Mouse (Mus musculus) granulocyte monocyte progenitor cell, adult 5-6 weeks (primary cell): ENCODE measurements around the gene Irx4. TPM values are rescaled to one million over a fixed set of nuclear protein-coding genes. Genes with fewer than 3 reads are reported as not detected.

Source experiments
- ATAC-seq: replicated peaks from 2 replicates; pipeline ENCODE4 v1.8.0; 2016; ENCODE audit warnings: mild to moderate bottlenecking, moderate TSS enrichment, inconsistent platforms; ENCODE audit not compliant: poor library complexity, severe bottlenecking
- total RNA-seq, 2 experiments: library from RNA; stranded (forward) in 1 of 2; stranded (reverse) in 1 of 2; fragments of 200-712, 200-1000 nt in 1 of 2; fragments of >200 nt in 1 of 2; fragmentation: Nextera tagmentation in 1 of 2; gene quantifications; 2 replicates each; pipeline ENCODE4 v1.2.3; 2014 to 2017

Irx4 gene
- total RNA-seq, 2 experiments from 2014 or later = not detected

DNA sequence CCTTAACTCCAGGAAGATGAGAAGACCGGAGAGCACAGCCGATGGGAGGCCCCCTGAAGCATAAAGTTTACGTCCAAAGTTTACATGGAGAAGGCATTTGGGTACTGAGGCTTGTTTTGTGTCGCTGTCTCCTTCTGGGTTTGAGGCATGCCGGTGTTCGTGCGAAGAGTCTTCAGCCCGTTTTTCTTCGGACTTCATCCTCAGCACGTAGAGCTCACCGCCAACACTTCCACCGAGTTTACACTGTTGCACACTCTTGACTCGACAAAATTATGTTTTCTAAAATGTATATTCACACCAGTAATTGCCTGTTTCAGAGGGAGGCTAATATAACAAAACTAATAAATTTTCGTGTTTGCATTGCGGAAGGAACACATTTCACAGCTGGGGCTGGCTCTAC lies 9.0 kb downstream of the Irx4 start:
- ATAC-seq = no peak

GRCm38 (mm10) chr13:73269891-73270290 lies 9.6 kb downstream of the Irx4 start:
- no peak for ATAC-seq

- no peak for ATAC-seq
These were observed 10.3 kb downstream of the Irx4 start for GRCm38 (mm10) chr13:73270451-73271081.

- no peak; the same call in 1 of the 2 replicates for ATAC-seq
These were observed 11.3 kb downstream of the Irx4 start for GRCm38 (mm10) chr13:73271336-73272242.

- no peak for ATAC-seq
These were observed 12.6 kb downstream of the Irx4 start for GRCm38 (mm10) chr13:73272794-73273282.

GRCm38 (mm10) chr13:73273536-73273935 lies 13.3 kb downstream of the Irx4 start:
- ATAC-seq = no peak

DNA sequence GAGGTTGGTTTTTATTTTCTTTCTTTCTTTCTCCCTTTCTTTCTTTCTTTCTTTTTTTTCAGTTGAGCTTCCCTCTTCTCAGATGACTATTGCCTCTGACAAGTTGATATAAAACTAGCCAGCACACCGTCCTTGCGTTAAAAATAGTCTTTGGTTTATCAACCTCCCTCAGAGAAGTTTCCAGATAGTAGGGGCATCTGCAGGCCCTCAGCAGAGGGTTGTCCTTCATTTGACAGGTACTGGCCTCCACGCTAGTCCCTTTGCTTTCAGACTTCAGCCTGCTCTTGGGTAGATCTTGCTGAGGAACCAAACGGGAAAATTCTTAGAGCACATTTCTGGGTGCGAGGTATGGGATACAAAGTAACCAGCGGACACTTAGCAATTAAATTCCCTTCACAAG lies 17.1 kb downstream of the Irx4 start:
- no peak for ATAC-seq

GRCm38 (mm10) chr13:73277797-73278196 lies 17.5 kb downstream of the Irx4 start:
- ATAC-seq = no peak

DNA sequence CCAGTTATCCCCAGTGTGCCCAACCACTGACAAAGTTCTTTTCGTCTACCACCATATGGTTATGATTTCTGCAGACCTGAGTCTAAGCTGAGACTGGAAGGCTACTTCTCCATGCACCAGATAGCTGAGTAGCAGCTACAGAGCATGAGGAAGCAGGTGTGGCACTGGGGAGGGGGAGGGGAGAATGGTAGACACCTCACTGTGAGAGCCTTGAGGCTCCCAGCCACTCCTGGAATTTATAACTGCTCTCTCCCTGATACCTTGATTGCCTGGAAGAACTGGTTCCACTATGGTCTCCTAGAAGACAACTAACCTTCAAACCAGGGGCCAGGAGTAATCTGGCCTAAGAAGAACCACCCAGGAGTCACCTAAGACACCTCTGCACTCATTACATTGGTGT lies 18.9 kb downstream of the Irx4 start:
- no peak for ATAC-seq

- ATAC-seq = no peak
These were observed 22.1 kb downstream of the Irx4 start for GRCm38 (mm10) chr13:73282407-73282806.

GRCm38 (mm10) chr13:73283534-73283933 lies 23.3 kb downstream of the Irx4 start:
- ATAC-seq = no peak

- no peak for ATAC-seq
These were observed 29.9 kb downstream of the Irx4 start for GRCm38 (mm10) chr13:73290206-73290605.

GRCm38 (mm10) chr13:73291102-73291501 lies 30.8 kb downstream of the Irx4 start:
- ATAC-seq = no peak

DNA sequence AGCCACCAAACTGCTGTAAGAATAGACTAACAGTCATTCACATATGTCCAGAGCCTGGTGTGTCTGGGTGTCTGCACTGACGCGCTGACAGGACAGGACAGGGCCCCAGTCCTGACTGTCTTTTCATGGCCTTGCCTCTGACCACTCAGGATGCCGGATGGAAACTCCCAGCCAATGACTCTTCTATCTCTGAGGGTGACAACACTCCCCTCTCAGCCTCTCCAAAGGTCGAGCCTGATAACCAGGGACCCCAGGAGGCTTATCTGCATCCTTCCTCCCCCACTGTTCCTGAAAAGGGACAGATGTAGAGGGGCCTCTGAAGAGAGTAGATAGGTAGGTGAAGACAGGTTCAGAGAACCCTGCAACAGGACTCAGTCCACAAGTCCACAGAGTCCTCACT lies 38.4 kb downstream of the Irx4 start:
- no peak for ATAC-seq

- ATAC-seq = no peak
These were observed 39.0 kb downstream of the Irx4 start for GRCm38 (mm10) chr13:73299322-73299721.

DNA sequence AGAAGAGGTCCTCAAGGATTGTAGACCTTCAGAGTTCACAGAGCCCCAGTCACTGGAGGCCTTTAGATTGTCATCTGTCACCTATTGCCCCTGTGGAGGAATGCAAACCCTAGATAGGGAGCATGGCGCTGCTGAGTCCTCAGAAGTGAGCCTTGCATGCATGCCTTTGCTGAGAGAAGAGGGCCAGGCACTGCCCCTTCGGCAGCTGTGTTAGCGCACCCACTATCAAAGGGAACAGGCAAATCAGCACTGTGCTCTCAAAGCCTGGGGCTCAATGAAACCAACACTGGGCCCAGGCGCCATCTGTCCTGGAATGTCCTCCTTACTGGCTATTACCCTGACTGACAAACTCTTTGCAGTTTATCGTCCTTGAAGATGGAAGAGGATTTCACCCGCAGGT lies 44.5 kb downstream of the Irx4 start:
- no peak for ATAC-seq

GRCm38 (mm10) chr13:73305398-73306084 lies 45.3 kb downstream of the Irx4 start:
- 0 out of 2 replicates have a peak, but pooled peaks have one; percentile 43 for ATAC-seq

GRCm38 (mm10) chr13:73306085-73306410 lies 45.8 kb downstream of the Irx4 start:
- ATAC-seq = no peak

DNA sequence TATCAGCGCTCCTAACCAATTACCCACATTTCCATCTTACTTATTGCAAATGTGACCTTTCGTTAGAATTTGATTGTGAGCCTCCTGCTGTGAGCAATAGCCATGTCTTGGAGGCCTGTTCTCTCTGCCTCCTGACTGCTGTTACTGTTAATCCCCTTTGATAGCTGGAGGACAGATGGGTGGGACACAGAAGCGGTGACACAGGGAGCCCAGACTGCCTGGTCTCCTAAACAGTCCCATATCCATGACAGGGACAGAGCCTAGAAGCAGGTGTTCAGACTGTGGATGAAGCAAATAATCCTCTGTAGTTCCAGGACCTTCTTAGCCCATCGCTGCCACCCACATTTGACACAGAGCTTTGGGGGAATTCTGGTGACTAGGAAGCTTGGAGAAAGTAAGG lies 46.2 kb downstream of the Irx4 start:
- ATAC-seq = no peak

GRCm38 (mm10) chr13:73310183-73310929 lies 50.1 kb downstream of the Irx4 start:
- ATAC-seq = peak; percentile 84
